Mouse (Mus musculus) cortical plate, adult 2 months (tissue): ENCODE data around the gene Phf21b. TPM values are rescaled to one million over a fixed set of nuclear protein-coding genes. Genes with fewer than 3 reads are reported as not detected.
"Not testable (repeated sequence)": the region's sequence is repeated elsewhere in the genome, so short reads cannot be mapped to it uniquely, and the experiment has no call there.

Source experiments
- H3K27ac ChIP-seq: fragments of 200-500 bp; 2 replicates; pipeline ENCODE4 v1.5.1; 2012; ENCODE audit warnings: low read length, control low read depth, inconsistent platforms; ENCODE audit not compliant: insufficient read depth
- H3K4me1 ChIP-seq: fragments of 200-500 bp; 2 replicates; pipeline ENCODE4 v1.6.1; 2011; ENCODE audit warnings: low read length; ENCODE audit not compliant: control insufficient read depth, insufficient read depth
- H3K4me3 ChIP-seq: fragments of 200-500 bp; 2 replicates; pipeline ENCODE4 v1.5.1; 2011; ENCODE audit warnings: mild to moderate bottlenecking, low read length, control low read depth; ENCODE audit not compliant: insufficient read depth
- CTCF ChIP-seq: fragments of 200-500 bp; IDR thresholded peaks from 2 replicates; pipeline ENCODE4 v1.5.1; 2011; ENCODE audit warnings: mild to moderate bottlenecking, control low read depth, low read length; ENCODE audit not compliant: insufficient read depth; ENCODE audit errors: extremely low read depth
- POLR2A ChIP-seq: fragments of 200-500 bp; IDR thresholded peaks from 2 replicates; pipeline ENCODE4 v1.6.1; 2011; ENCODE audit warnings: mild to moderate bottlenecking, low read length, control low read depth; ENCODE audit not compliant: insufficient read depth; ENCODE audit errors: extremely low read depth
- polyA plus RNA-seq: library from polyadenylated mRNA; depleted of rRNA; stranded (reverse); fragments of >200 nt; gene quantifications from 2 replicates; pipeline ENCODE4 v1.2.3, GENCODE M21; 2012

Gene Phf21b
- polyA plus RNA-seq, 1 experiment: 22.9 TPM

GRCm38 (mm10) chr15:84800132-84800531 is 55.7 kb downstream of the Phf21b start:
- TF ChIP-seq POLR2A (no peak), CTCF (peak; percentile 52)
- H3K4me3 ChIP-seq: no peak overlapping the region
- no peaks in the 10 kb centered on the region for H3K4me1 ChIP-seq
- no peak overlapping the region for H3K27ac ChIP-seq

DNA sequence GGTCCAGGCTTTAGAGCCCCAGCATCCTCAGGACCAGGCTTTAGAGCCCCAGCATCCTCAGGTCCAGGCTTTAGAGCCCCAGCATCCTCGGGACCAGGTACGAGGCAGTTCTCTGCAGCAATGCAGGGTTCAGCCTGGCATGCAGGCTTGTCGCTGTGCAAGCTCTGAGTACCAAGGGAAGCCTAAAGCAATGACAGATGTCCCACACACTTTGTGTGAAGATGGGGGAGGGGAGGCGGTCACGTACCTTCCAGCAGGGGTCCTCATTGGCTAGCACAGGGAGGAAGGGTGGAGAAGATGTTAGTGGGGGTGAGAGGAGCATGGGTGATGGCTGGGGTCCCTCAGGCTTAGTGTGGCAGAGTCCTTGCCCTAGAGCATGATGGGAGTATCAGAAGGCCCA is 62.2 kb downstream of the Phf21b start:
- no peak overlapping the region for H3K4me3 ChIP-seq
- TF ChIP-seq CTCF (no peak), POLR2A (no peak)

GRCm38 (mm10) chr15:84787161-84787560 is 68.7 kb downstream of the Phf21b start:
- Histone ChIP-seq H3K4me1 (no peaks in the 10 kb centered on the region), H3K27ac (no peak overlapping the region), H3K4me3 (no peak overlapping the region)
- TF ChIP-seq CTCF (no peak), POLR2A (no peak)

More for the DNA sequence above, 62.2 kb downstream of the Phf21b start:
- Histone ChIP-seq H3K27ac (no peak overlapping the region), H3K4me1 (no peaks in the 10 kb centered on the region)

DNA sequence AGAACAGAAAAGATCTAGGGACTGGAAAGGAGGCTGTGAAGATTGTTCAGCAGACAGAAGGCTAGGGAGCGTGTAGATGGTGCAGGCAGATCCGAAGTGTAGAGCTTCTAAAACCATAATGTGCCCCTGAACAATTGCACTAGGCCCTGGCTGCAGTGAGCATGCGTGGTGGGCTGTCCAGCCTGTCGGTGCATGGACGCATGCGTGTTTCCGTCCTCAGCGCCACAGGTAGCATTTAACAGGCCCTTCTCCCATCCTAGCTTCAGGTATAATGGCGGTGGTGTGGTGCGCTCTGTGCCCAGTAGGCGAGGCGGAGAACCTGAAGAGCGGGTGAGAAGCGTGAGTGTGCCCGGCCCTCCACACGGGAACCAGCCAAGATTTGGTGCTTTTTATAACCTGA is 71.0 kb downstream of the Phf21b start:
- TF ChIP-seq POLR2A: no peak
- TF ChIP-seq CTCF: no peak
- Histone ChIP-seq H3K27ac (no peak overlapping the region), H3K4me3 (no peak overlapping the region), H3K4me1 (no peaks in the 10 kb centered on the region)

DNA sequence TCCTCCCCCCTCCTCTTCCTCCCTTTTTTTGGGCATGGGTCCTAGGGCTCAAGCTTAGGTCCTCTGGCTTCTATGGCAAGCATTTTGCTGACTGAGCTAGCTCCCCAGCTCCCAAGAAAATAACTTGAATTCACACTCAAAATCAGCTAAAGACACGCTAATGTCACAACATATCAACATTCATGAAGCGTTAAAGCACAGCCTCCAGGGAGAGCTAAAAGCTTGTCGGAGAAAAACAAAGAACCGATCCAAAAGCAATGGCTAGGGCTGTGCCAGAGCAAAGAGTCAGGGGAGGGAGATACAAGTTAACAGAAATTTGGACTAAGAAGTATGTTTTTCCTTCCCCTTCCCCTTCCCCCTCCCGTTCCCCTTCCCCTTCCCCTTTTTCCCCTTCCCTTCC is 77.3 kb downstream of the Phf21b start:
- Histone ChIP-seq H3K27ac (no peak overlapping the region), H3K4me1 (peaks cover 1% of the 10 kb centered on the region), H3K4me3 (no peak overlapping the region)
- TF ChIP-seq POLR2A (no peak), CTCF (no peak)

DNA sequence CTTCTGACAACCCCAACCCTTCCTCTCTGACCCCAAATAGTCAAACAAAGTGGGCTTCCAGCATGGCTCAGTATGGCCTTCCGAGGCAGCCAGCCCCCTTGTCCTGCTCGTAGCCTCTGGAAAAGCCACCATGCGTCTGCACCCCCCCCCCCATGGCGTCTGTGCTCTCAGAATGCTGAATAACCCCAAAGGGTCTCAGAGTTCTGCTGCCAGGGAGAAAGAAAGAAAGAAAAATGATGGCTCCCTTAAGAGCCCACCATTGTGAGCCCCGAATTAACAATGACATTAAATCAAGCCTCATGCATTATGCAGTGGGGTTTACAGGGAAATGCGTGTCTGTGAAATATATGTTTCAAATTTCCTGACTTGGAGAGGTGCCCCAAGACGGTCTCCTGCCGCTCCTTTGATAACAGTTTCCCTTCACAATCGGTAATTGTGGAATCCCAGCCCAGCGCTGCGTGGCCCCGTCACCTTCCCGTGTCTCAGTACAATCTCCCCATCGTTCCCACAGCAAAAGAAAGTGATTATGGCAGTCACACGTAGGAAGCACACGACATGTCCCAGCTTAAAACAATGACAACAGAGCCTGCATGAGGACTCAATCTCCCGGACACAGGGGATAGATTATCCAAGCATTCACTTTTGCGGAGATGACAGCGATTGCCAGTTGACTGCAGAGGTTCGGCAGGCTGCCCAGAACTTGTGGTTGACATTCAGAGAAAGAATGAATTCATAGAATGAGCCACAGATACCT is 80.3 kb downstream of the Phf21b start:
- H3K27ac ChIP-seq: no peak overlapping the region
- no peak overlapping the region for H3K4me3 ChIP-seq
- peaks cover 1% of the 10 kb centered on the region for H3K4me1 ChIP-seq
- no peak for TF ChIP-seq CTCF
- TF ChIP-seq POLR2A: no peak

GRCm38 (mm10) chr15:84772191-84773111 is 83.4 kb downstream of the Phf21b start:
- TF ChIP-seq POLR2A (no peak), CTCF (peak; percentile 60)
- no peak overlapping the region for H3K4me3 ChIP-seq
- no peak overlapping the region for H3K27ac ChIP-seq

DNA sequence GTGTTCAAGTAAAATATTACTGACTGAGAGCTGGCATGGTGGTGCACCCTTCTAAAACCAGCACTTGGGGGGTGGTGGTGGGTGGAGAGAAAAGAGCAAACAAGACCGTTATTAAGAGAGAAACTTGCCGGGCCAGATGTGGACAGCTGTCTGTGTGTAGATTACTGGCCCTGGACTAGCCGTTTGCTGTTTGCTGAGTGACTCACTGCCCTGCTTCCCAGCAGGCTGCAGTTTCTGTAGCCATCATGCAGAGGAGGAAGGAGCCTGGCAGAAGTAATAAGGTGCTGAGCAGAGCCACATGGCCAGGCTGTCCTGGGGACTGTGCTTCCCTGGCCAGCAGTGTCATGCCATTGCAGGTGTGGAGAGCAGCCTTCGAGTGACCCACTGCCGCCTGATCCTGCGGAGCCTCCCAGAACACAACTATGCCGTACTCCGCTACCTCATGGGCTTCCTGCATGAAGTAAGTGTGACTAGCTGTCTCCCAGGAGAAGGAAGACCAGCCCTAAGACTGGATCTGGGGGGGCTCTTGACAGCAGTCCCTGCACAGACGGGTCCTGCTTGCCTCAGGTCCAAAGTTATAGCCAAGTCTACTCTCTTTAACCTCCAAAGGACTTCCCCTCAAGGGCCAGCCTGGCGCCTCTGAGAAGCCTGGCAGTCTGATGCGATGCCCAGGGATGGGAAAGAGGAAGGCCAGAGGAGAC is 86.1 kb downstream of the Phf21b start:
- Histone ChIP-seq H3K4me3 (no peak overlapping the region), H3K4me1 (no peaks in the 10 kb centered on the region; the same call in 1 of the 2 replicates), H3K27ac (no peak overlapping the region)
- no peak for TF ChIP-seq CTCF
- TF ChIP-seq POLR2A: no peak

More at GRCm38 (mm10) chr15:84772191-84773111, 83.4 kb downstream of the Phf21b start:
- no peaks in the 10 kb centered on the region; the same call in none of the 2 replicates for H3K4me1 ChIP-seq

DNA sequence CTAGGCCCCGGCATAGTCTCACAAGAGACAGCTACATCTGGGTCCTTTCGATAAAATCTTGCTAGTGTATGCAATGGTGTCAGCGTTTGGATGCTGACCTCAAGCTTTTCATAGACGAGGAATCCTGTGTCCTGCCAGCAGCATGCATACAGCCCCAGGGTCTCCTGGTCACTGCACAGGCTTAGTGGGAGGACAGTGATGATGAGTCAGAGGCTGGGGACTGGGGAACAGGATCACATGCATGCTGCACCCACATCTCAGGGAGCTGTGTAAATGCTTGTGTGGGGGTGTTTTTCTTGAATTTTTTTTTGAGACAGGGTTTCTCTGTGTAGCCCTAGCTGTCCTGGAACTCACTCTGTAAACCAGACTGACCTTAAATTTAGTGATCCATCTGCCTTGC is 87.3 kb downstream of the Phf21b start:
- not testable (repeated sequence) for H3K4me1 ChIP-seq, H3K27ac ChIP-seq, H3K4me3 ChIP-seq
